Mouse (Mus musculus): Measurements from ENCODE around the gene Adck2. TPM values are rescaled to one million over a fixed set of nuclear protein-coding genes. Genes with fewer than 3 reads are reported as not detected.

Gene Adck2
- polyA plus RNA-seq, 1 experiment from 2014 or later = 35.7 TPM

GRCm38 (mm10) chr6:39562166-39563015 lies 11.3 kb upstream of the Adck2 start:
- peaks cover 20% of the 10 kb centered on the region for H3K4me1 ChIP-seq
- 18% methylated on average over 23 of the region's 23 CpGs for WGBS
- no peak overlapping the region for H3K4me3 ChIP-seq
- no peaks in the 10 kb centered on the region for H3K9me3 ChIP-seq (replicated peaks)
- H3K27ac ChIP-seq = no peak overlapping the region
- H3K36me3 ChIP-seq (ENCODE audit: poor library complexity, severe bottlenecking) = no peaks in the 10 kb centered on the region
- ATAC-seq = peak; percentile 61
- peak overlapping the region; percentile 42 for H3K4me2 ChIP-seq
- no peak overlapping the region for H3K9ac ChIP-seq
- no peaks in the 10 kb centered on the region for H3K27me3 ChIP-seq

GRCm38 (mm10) chr6:39567528-39567927 lies 6.1 kb upstream of the Adck2 start:
- H3K4me2 ChIP-seq = no peak overlapping the region
- H3K4me3 ChIP-seq = no peak overlapping the region
- no peak overlapping the region for H3K27ac ChIP-seq
- H3K9me3 ChIP-seq (replicated peaks) = no peaks in the 10 kb centered on the region
- no peak; the same call in 1 of the 2 replicates for ATAC-seq
- no peaks in the 10 kb centered on the region for H3K4me1 ChIP-seq
- no peaks in the 10 kb centered on the region for H3K27me3 ChIP-seq
- H3K36me3 ChIP-seq (ENCODE audit: poor library complexity, severe bottlenecking) = no peaks in the 10 kb centered on the region
- WGBS = 17% methylated on average over 5 of the region's 5 CpGs
- no peak overlapping the region for H3K9ac ChIP-seq

GRCm38 (mm10) chr6:39570426-39570825 lies 3.2 kb upstream of the Adck2 start:
- H3K4me3 ChIP-seq = no peak overlapping the region
- no peaks in the 10 kb centered on the region for H3K36me3 ChIP-seq (ENCODE audit: poor library complexity, severe bottlenecking)
- no peak for ATAC-seq
- H3K4me1 ChIP-seq = peaks cover 11% of the 10 kb centered on the region
- no peak overlapping the region for H3K4me2 ChIP-seq
- H3K9me3 ChIP-seq (replicated peaks) = no peaks in the 10 kb centered on the region
- H3K9ac ChIP-seq = no peak overlapping the region
- no peaks in the 10 kb centered on the region for H3K27me3 ChIP-seq
- H3K27ac ChIP-seq = no peak overlapping the region
- WGBS = 85% methylated on average over 3 of the region's 3 CpGs

- peak; percentile 33 for ATAC-seq
- Histone ChIP-seq H3K27ac (peak overlapping the region; percentile 95), H3K27me3 (no peaks in the 10 kb centered on the region), H3K4me3 (peak overlapping the region; percentile 84), H3K36me3 (ENCODE audit: poor library complexity, severe bottlenecking) (peaks cover 24% of the 10 kb centered on the region), H3K4me2 (peak overlapping the region; percentile 92), H3K9ac (peak overlapping the region; percentile 92), H3K9me3 (replicated peaks) (no peaks in the 10 kb centered on the region), H3K4me1 (peaks cover 11% of the 10 kb centered on the region)
- 22% methylated on average over 10 of the region's 10 CpGs for WGBS
Observed at GRCm38 (mm10) chr6:39574555-39574869, 839 bp downstream of the Adck2 start.

- Histone ChIP-seq H3K4me3 (peak overlapping the region; percentile 84), H3K36me3 (ENCODE audit: poor library complexity, severe bottlenecking) (peaks cover 29% of the 10 kb centered on the region), H3K4me1 (peaks cover 11% of the 10 kb centered on the region), H3K27ac (no peak overlapping the region), H3K27me3 (no peaks in the 10 kb centered on the region), H3K9ac (peak overlapping the region; percentile 92), H3K9me3 (replicated peaks) (no peaks in the 10 kb centered on the region), H3K4me2 (peak overlapping the region; percentile 92)
- ATAC-seq = no peak
- WGBS = 69% methylated on average over 7 of the region's 7 CpGs
Observed at GRCm38 (mm10) chr6:39574951-39575350, 1.3 kb downstream of the Adck2 start.

GRCm38 (mm10) chr6:39579552-39579951 lies 5.9 kb downstream of the Adck2 start:
- peaks cover 8% of the 10 kb centered on the region for H3K4me1 ChIP-seq
- ATAC-seq = no peak
- H3K4me2 ChIP-seq = no peak overlapping the region
- peaks cover 68% of the 10 kb centered on the region for H3K36me3 ChIP-seq (ENCODE audit: poor library complexity, severe bottlenecking)
- H3K9me3 ChIP-seq (replicated peaks) = no peaks in the 10 kb centered on the region
- no peak overlapping the region for H3K4me3 ChIP-seq
- H3K27ac ChIP-seq = no peak overlapping the region
- no peaks in the 10 kb centered on the region for H3K27me3 ChIP-seq
- 94% methylated on average over 7 of the region's 7 CpGs for WGBS
- H3K9ac ChIP-seq = no peak overlapping the region

- peaks cover 76% of the 10 kb centered on the region for H3K36me3 ChIP-seq (ENCODE audit: poor library complexity, severe bottlenecking)
- no peak for ATAC-seq
- no peak overlapping the region for H3K4me2 ChIP-seq
- H3K9ac ChIP-seq = no peak overlapping the region
- H3K27ac ChIP-seq = no peak overlapping the region
- no peaks in the 10 kb centered on the region for H3K9me3 ChIP-seq (replicated peaks)
- 90% methylated on average over 2 of the region's 2 CpGs for WGBS
- H3K4me1 ChIP-seq = no peaks in the 10 kb centered on the region
- no peaks in the 10 kb centered on the region for H3K27me3 ChIP-seq
- no peak overlapping the region for H3K4me3 ChIP-seq
Observed at GRCm38 (mm10) chr6:39580558-39580957, 6.9 kb downstream of the Adck2 start.

- no peaks in the 10 kb centered on the region for H3K27me3 ChIP-seq
- peaks cover 83% of the 10 kb centered on the region for H3K36me3 ChIP-seq (ENCODE audit: poor library complexity, severe bottlenecking)
- H3K4me1 ChIP-seq = no peaks in the 10 kb centered on the region
- no peak overlapping the region for H3K4me3 ChIP-seq
- no peak overlapping the region for H3K4me2 ChIP-seq
- no peak for ATAC-seq
- no peaks in the 10 kb centered on the region for H3K9me3 ChIP-seq (replicated peaks)
- H3K9ac ChIP-seq = no peak overlapping the region
- H3K27ac ChIP-seq = no peak overlapping the region
- WGBS = 80% methylated on average over 7 of the region's 7 CpGs
Observed at GRCm38 (mm10) chr6:39581087-39581784, 7.6 kb downstream of the Adck2 start.

GRCm38 (mm10) chr6:39585517-39585916 lies 11.8 kb downstream of the Adck2 start, which contains the start of gene Gm42420:
Gene Gm42420 (plus strand): TSS chr6:39585753.
- ATAC-seq = no peak
- Histone ChIP-seq H3K9ac (no peak within 1 kb of the TSS), H3K27ac (no peak within 1 kb of the TSS), H3K9me3 (replicated peaks) (no peaks in the 10 kb centered on the region), H3K4me1 (no peaks in the 10 kb centered on the region), H3K27me3 (no peaks in the 10 kb centered on the region), H3K4me3 (no peak within 1 kb of the TSS), H3K4me2 (no peak within 1 kb of the TSS), H3K36me3 (ENCODE audit: poor library complexity, severe bottlenecking) (peaks cover 79% of the 10 kb centered on the region)
- 93% methylated on average over 6 of the region's 6 CpGs for WGBS

GRCm38 (mm10) chr6:39591481-39591880 lies 17.8 kb downstream of the Adck2 start:
- H3K27me3 ChIP-seq = no peaks in the 10 kb centered on the region
- no peak overlapping the region for H3K9ac ChIP-seq
- no peak overlapping the region for H3K27ac ChIP-seq
- no peaks in the 10 kb centered on the region for H3K9me3 ChIP-seq (replicated peaks)
- H3K4me1 ChIP-seq = peaks cover 12% of the 10 kb centered on the region
- no peak for ATAC-seq
- 95% methylated on average over 4 of the region's 4 CpGs for WGBS
- H3K4me3 ChIP-seq = no peak overlapping the region
- peak overlapping the region; percentile 66; the same call in 1 of the 2 replicates for H3K4me2 ChIP-seq
- H3K36me3 ChIP-seq (ENCODE audit: poor library complexity, severe bottlenecking) = peaks cover 27% of the 10 kb centered on the region

GRCm38 (mm10) chr6:39592401-39593214 lies 18.9 kb downstream of the Adck2 start, which contains the start of gene Ndufb2:
Gene Ndufb2 (plus strand): TSS chr6:39592574.
- H3K9ac ChIP-seq = peak within 1 kb of the TSS; percentile 83
- peak within 1 kb of the TSS; percentile 83 for H3K27ac ChIP-seq
- peaks cover 12% of the 10 kb centered on the region for H3K4me1 ChIP-seq
- H3K4me2 ChIP-seq = peak within 1 kb of the TSS; percentile 66
- H3K36me3 ChIP-seq (ENCODE audit: poor library complexity, severe bottlenecking) = peaks cover 23% of the 10 kb centered on the region
- WGBS = under 1% methylated on average over 56 of the region's 56 CpGs
- no peaks in the 10 kb centered on the region for H3K9me3 ChIP-seq (replicated peaks)
- no peaks in the 10 kb centered on the region for H3K27me3 ChIP-seq
- peak within 1 kb of the TSS; percentile 80 for H3K4me3 ChIP-seq
- peak; percentile 99 for ATAC-seq

GRCm38 (mm10) chr6:39600851-39601250 lies 27.2 kb downstream of the Adck2 start:
- H3K9ac ChIP-seq = no peak overlapping the region
- H3K4me3 ChIP-seq = no peak overlapping the region
- H3K27ac ChIP-seq = no peak overlapping the region
- WGBS = 91% methylated on average over 3 of the region's 3 CpGs
- no peak for ATAC-seq
- H3K27me3 ChIP-seq = no peaks in the 10 kb centered on the region
- peaks cover 58% of the 10 kb centered on the region for H3K36me3 ChIP-seq (ENCODE audit: poor library complexity, severe bottlenecking)
- no peak overlapping the region for H3K4me2 ChIP-seq
- H3K9me3 ChIP-seq (replicated peaks) = no peaks in the 10 kb centered on the region
- H3K4me1 ChIP-seq = no peaks in the 10 kb centered on the region
